Comparison of ENCODE assay signal across 30 mouse cellular contexts in the genomic region with DNA sequence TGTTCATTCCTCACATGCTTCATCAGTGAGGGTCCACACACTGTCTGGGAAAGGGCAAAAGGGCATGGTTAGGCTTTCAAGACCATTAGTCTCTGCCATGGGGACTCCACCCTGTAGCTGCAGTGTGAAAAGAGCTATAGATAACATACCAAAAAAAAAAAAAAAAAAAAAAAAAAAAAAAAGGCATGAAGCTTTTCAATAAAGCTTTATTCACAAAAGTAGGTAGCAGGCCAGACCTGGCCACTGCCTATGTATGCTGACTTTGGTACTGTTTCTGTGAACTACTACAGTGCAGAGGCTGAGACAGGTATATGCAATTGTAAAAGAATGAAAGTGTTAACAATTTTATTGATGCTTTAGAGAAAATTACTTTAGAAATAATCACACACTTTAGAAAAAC.
"Had no signal": no experiment of that assay in that cellular context is flagged by ENCODE, and none has a peak within 500 bp of the region (broad histone marks: within the 10 kb centered on the region; RNA-seq: fewer than 3 reads in every experiment).

No protein-coding gene starts in this region.

- H3K27me3 ChIP-seq: limb, embryonic 12.5 days; limb, embryonic 13.5 days; limb, embryonic 15.5 days; liver, embryonic 12.5 days; liver, embryonic 13.5 days; liver, embryonic 15.5 days; lung, embryonic 15.5 days; megakaryocyte, embryonic 14.5 days; midbrain, embryonic 12.5 days; midbrain, embryonic 13.5 days; neural tube, embryonic 12.5 days had no signal

- H3K27ac ChIP-seq: left cerebral cortex, adult 2 months; limb, embryonic 12.5 days; limb, embryonic 13.5 days; limb, embryonic 15.5 days; liver, embryonic 12.5 days; liver, embryonic 13.5 days; liver, embryonic 14.5 days; liver, embryonic 15.5 days; lung, embryonic 15.5 days; macrophage; midbrain, embryonic 10.5 days; midbrain, embryonic 12.5 days; midbrain, embryonic 13.5 days; neural tube, embryonic 12.5 days had no signal

- H3K36me3 ChIP-seq: limb, embryonic 12.5 days; limb, embryonic 13.5 days; limb, embryonic 15.5 days; liver, embryonic 12.5 days; liver, embryonic 13.5 days; liver, embryonic 15.5 days; lung, embryonic 15.5 days; midbrain, embryonic 10.5 days; midbrain, embryonic 12.5 days; midbrain, embryonic 13.5 days; neural tube, embryonic 12.5 days had no signal

- H3K4me3 ChIP-seq: left cerebral cortex, adult 2 months; limb, embryonic 12.5 days; limb, embryonic 13.5 days; limb, embryonic 15.5 days; liver, embryonic 12.5 days; liver, embryonic 13.5 days; liver, embryonic 15.5 days; lung, embryonic 15.5 days; megakaryocyte, embryonic 14.5 days; midbrain, embryonic 10.5 days; midbrain, embryonic 12.5 days; midbrain, embryonic 13.5 days; myocyte; neural tube, embryonic 12.5 days had no signal

- H3K4me2 ChIP-seq: limb, embryonic 12.5 days; limb, embryonic 13.5 days; limb, embryonic 15.5 days; liver, embryonic 11.5 days; liver, embryonic 12.5 days; liver, embryonic 13.5 days; liver, embryonic 15.5 days; lung, embryonic 14.5 days; lung, embryonic 15.5 days; midbrain, embryonic 12.5 days; midbrain, embryonic 13.5 days; neural tube, embryonic 12.5 days had no signal

- DNase-seq: left cerebral cortex, postnatal 4 days; liver; liver, embryonic 13.5 days; liver, postnatal 0 days; lung, adult 18-20 months; lung, adult 2 months; lung, embryonic 14.5 days; lung, postnatal 10 days; lung, postnatal 14 days; lung, postnatal 36 days; lung, postnatal 4 days; midbrain, embryonic 14.5 days had no signal

- H3K9ac ChIP-seq: limb, embryonic 12.5 days; limb, embryonic 13.5 days; limb, embryonic 15.5 days; liver, embryonic 12.5 days; liver, embryonic 13.5 days; liver, embryonic 14.5 days; liver, embryonic 15.5 days; liver, postnatal 0 days; lung, embryonic 14.5 days; lung, embryonic 15.5 days; midbrain, embryonic 12.5 days; midbrain, embryonic 13.5 days; neural tube, embryonic 12.5 days had no signal

- H3K4me1 ChIP-seq: limb, embryonic 12.5 days; limb, embryonic 13.5 days; limb, embryonic 15.5 days; liver, embryonic 12.5 days; liver, embryonic 13.5 days; liver, embryonic 15.5 days; lung, embryonic 15.5 days; megakaryocyte, embryonic 14.5 days; neural tube, embryonic 12.5 days had no signal

- H3K9me3 ChIP-seq: limb, embryonic 12.5 days; limb, embryonic 13.5 days; limb, embryonic 15.5 days; liver, embryonic 12.5 days; liver, embryonic 13.5 days; liver, embryonic 15.5 days; lung, embryonic 15.5 days; midbrain, embryonic 10.5 days; midbrain, embryonic 12.5 days; midbrain, embryonic 13.5 days; neural tube, embryonic 12.5 days had no signal

- ATAC-seq: liver, embryonic 12.5 days; liver, postnatal 0 days; lung, postnatal 0 days; midbrain, embryonic 13.5 days; midbrain, embryonic 16.5 days had no signal
